Mouse (Mus musculus): Measurements from ENCODE around the gene Klrb1.
A peak's percentile ranks its signal among the peaks of the same experiment; 100 is the strongest.
"Not testable (repeated sequence)": the region's sequence is repeated elsewhere in the genome, so short reads cannot be mapped to it uniquely, and the experiment has no call there.

Klrb1 gene

GRCm38 (mm10) chr6:128722959-128723358 is at the start of gene Klrb1:
Gene Klrb1, minus strand, starts transcription at chr6:128723059.
- DNase-seq (ENCODE audit: low spot score): no peak

- no peak for DNase-seq (ENCODE audit: low spot score)
Observed at GRCm38 (mm10) chr6:128769481-128770253, 46.8 kb upstream of the Klrb1 start.

GRCm38 (mm10) chr6:128768047-128768446 is 45.2 kb upstream of the Klrb1 start:
- DNase-seq (ENCODE audit: low spot score): no peak

GRCm38 (mm10) chr6:128766486-128767254 is 43.8 kb upstream of the Klrb1 start:
- DNase-seq (ENCODE audit: low spot score): peak; percentile 60

GRCm38 (mm10) chr6:128765211-128765610 is 42.4 kb upstream of the Klrb1 start:
- DNase-seq (ENCODE audit: low spot score): no peak

- DNase-seq (ENCODE audit: low spot score): no peak
Observed at GRCm38 (mm10) chr6:128764598-128764997, 41.7 kb upstream of the Klrb1 start.

GRCm38 (mm10) chr6:128763736-128764523 is 41.1 kb upstream of the Klrb1 start:
- DNase-seq (ENCODE audit: low spot score): peak; percentile 98

GRCm38 (mm10) chr6:128762892-128763670 is 40.2 kb upstream of the Klrb1 start:
- not testable (repeated sequence) for DNase-seq (ENCODE audit: low spot score)

GRCm38 (mm10) chr6:128761144-128761540 is 38.3 kb upstream of the Klrb1 start:
- DNase-seq (ENCODE audit: low spot score): no peak

- DNase-seq (ENCODE audit: low spot score): peak; percentile 91
Observed at GRCm38 (mm10) chr6:128760416-128761143, 37.7 kb upstream of the Klrb1 start.

- peak; percentile 93 for DNase-seq (ENCODE audit: low spot score)
Observed at GRCm38 (mm10) chr6:128760016-128760415, 37.2 kb upstream of the Klrb1 start.

GRCm38 (mm10) chr6:128759221-128759950 is 36.5 kb upstream of the Klrb1 start:
- no peak for DNase-seq (ENCODE audit: low spot score)

- DNase-seq (ENCODE audit: low spot score): not testable (repeated sequence)
Observed at GRCm38 (mm10) chr6:128755402-128755763, 32.5 kb upstream of the Klrb1 start.

GRCm38 (mm10) chr6:128754748-128755401 is 32.0 kb upstream of the Klrb1 start:
- DNase-seq (ENCODE audit: low spot score): not testable (repeated sequence)

GRCm38 (mm10) chr6:128754265-128754664 is 31.4 kb upstream of the Klrb1 start:
- DNase-seq (ENCODE audit: low spot score): not testable (repeated sequence)

- peak; percentile 89 for DNase-seq (ENCODE audit: low spot score)
Observed at GRCm38 (mm10) chr6:128753610-128754224, 30.9 kb upstream of the Klrb1 start.

GRCm38 (mm10) chr6:128747006-128747405 is 24.1 kb upstream of the Klrb1 start:
- not testable (repeated sequence) for DNase-seq (ENCODE audit: low spot score)

GRCm38 (mm10) chr6:128737445-128737844 is 14.6 kb upstream of the Klrb1 start:
- no peak for DNase-seq (ENCODE audit: low spot score)

- peak; percentile 24 for DNase-seq (ENCODE audit: low spot score)
Observed at GRCm38 (mm10) chr6:128736100-128736499, 13.2 kb upstream of the Klrb1 start.
